Mouse (Mus musculus) layer of hippocampus, adult 11-12 months (tissue): ENCODE results near the gene Olfr178.

Experiments used
- DNase-seq: peaks from one replicate; pipeline ENCODE4 v3.0.0; 2022; ENCODE audit warnings: low spot score

Olfr178 gene

DNA sequence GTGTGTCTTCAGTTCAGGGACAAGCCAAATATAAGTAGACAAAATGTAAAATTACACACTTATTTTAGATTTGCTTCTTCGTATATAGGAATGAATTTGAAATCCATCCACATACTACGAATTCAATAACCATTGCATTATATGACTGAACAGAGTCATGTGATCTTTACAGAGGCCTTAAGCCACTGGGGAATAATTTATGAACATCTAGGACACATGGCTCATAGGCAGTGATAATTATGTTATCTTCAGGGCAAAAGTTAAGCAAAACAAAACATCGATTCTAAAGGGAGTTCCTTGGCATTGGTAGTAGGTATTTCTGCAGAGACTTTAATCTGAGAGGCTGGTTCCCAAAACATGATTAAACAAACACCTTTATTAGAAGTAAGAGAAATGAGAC, at the start of gene Olfr178:
TSS of gene Olfr178 (minus strand) at position 101 of the 400 bp plus-strand sequence.
- DNase-seq: no peak

DNA sequence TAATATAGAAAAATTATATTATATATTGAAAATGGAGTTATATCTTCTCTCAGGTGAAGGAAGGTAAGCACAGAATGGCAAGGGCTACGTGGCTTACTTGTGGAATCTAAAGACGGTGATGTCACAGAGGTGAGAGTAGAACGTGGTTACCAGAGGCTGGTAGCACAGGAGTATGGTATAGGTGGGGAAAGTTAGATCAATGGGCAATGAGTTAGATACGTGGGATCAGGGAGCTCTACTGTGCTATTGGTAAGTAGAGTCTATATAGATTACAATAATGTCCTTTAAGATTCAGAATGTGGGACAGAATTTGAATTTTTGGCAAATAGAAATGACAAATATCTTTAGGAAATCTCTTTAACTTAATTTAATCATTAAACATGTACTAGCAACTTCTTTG, 37.4 kb upstream of the Olfr178 start, which contains the start of gene Olfr180:
TSS of gene Olfr180 (minus strand) at position 101 of the 400 bp plus-strand sequence.
- no peak for DNase-seq

DNA sequence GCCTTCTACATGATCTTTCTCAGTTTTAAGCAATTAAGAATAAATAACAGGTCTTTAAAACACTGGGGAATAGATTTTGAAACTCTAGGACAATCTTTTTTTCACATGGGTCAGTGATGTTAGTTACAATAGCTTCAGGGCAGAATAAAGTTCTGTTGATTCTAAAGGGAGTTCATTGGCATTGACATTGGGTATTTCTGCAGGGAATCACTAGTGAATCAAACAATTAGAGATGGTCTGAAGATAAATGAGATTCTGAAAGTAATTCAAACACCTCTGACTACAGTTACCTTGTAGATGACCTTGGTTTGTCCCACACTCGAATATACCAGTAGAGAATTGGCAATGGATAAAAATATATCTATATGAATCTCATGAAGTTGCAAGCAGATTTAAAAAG, 36.8 kb upstream of the Olfr178 start, which contains the start of gene Olfr181:
TSS of gene Olfr181 (minus strand) at position 101 of the 400 bp plus-strand sequence.
- DNase-seq: no peak

DNA sequence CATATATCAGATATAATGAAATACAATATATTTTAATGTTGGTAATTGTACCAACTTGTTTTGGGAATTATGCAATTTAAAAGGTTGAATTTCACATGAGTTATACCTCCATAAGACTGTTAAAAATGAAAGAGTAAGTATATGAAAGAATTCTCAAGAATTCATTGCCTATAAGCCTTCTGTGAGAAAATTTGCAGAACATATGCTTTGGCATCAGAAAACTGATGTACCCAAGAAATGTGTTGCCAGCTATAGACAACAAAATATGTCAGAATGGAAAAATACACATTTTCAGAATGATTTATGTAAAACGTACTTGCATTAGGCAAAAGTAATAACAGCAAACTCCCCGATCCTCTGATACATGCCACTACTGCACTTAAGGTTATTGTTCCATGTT, 7.4 kb downstream of the Olfr178 start:
- no peak for DNase-seq

DNA sequence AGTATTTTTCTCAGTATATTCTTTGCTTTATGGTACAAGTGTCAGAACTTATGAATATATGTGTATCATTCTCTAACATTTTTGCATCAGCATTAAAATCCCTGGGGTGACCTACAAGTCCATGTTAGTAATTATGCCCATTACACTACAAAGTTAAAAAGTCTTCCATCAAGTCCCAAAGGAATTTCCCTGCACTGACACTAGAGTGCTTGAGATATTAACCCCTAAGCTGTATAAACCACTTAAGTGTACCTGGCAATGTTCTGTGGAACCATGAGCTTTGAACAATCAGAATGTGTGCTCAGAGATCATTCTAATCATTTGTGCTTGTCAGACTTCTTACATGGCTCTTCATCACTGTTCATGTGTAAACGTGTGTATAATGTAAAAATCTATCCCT, 17.2 kb downstream of the Olfr178 start, which contains the start of gene Olfr177:
TSS of gene Olfr177 (minus strand) at position 101 of the 400 bp plus-strand sequence.
- no peak for DNase-seq

DNA sequence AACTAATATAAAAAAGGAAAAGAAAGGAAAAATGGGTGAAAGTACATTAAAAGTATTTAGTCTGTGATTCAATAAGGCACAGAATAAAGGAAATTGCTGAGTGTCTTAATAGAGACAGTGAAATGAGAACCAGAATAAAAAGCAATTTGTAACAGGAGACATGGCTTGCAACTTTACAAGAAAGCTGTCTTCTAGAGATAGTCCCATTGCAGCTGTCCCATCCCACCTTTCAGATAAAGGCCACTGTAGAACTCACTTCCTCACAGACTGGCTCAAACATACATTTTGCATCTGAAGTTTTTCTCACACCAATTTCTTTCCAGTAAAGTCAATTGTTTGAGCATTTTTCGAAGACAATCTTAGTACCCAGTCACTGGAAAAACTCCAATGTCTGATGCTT, 30.4 kb downstream of the Olfr178 start:
- no peak for DNase-seq

DNA sequence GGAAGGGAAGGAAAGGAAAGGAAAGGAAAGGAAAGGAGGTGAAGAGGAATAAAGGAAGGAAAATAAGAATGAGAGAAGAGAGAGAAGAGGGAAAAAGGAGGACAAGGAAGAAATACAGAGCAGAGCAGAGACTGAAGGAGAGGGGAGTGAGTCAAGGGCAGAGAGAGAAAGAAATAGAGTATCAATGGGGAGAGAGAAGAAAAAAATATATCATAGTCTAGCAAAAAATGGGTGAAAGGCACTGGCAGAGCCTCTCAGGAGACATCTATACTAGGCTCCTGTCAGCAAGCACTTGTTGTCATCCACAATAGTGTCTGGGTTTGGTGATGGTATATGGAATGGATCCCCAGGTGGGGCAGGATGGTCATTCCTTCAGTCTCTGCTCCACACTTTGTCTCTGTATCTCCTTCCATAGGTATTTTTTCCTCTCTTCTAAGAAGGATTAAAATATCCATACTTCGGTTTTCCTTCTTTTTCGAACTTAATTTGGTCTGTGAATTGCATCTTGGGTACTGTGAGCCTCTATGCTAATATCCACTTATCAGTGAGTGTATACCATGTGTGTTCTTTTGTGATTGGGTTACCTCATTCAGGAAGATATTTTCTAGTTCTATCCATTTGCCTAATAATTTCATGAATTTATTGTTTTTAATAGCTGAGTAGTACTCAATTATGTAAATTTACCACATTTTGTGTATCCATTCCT, 31.7 kb downstream of the Olfr178 start:
- no peak for DNase-seq
